In the genomic region with DNA sequence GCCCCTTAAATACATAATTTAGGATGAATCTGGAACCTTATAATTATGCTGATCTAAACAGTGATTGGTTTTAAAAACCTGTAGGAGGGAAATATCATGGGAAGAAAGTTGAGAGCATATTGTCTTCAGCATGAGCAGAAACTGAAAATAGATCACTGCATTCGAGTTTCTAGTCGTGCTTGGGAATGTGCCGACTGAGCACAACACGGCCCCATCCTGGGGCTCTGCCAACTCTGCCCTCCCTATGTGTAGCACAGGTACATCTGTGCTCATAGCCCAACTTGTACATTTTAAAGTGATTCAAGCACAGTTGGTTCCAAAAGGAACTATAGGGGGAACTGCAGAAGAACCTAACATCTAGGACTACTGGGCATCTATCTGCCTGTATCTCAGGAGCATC, we compare ENCODE assay signal across 18 mouse cellular contexts.
A peak's percentile ranks its signal among the peaks of the same experiment; 100 is the strongest.
DNase-seq lines count a peak whose midpoint lies in the region; ATAC-seq and TF ChIP-seq lines count a peak whose summit lies in the region.
"Had no signal": no experiment of that assay in that cellular context is flagged by ENCODE, and none has a peak within 500 bp of the region (broad histone marks: within the 10 kb centered on the region; RNA-seq: fewer than 3 reads in every experiment).

No protein-coding gene starts in this region.

- ATAC-seq in forebrain, embryonic 12.5 days (ENCODE audit: low FRiP score), result no peak
- ATAC-seq in heart, embryonic 11.5 days (replicated peaks; ENCODE audit: insufficient number of reproducible peaks, low FRiP score, low TSS enrichment), result no peak
- ATAC-seq: intestine, embryonic 15.5 days; liver, postnatal 0 days had no signal

- no peaks in the 10 kb centered on the region for H3K4me1 ChIP-seq in kidney, adult 2 months (ENCODE audit: control insufficient read depth, insufficient read depth, low read length)
- H3K4me1 ChIP-seq in forebrain, embryonic 12.5 days, result no peaks in the 10 kb centered on the region
- H3K4me1 ChIP-seq in heart, embryonic 11.5 days (ENCODE audit: control insufficient read depth, insufficient read depth, low read length), result no peaks in the 10 kb centered on the region
- H3K4me1 ChIP-seq: intestine, embryonic 15.5 days; limb, embryonic 12.5 days; neural tube, embryonic 15.5 days had no signal

- 49% methylated on average over 4 of the region's 4 CpGs for WGBS in kidney, adult 2 months
- 86% methylated on average over 4 of the region's 4 CpGs for WGBS in forebrain, embryonic 12.5 days
- WGBS in heart, embryonic 11.5 days (ENCODE audit: insufficient replicate concordance), result 81% methylated on average over 4 of the region's 4 CpGs

- no peak overlapping the region for H3K27ac ChIP-seq in kidney, adult 2 months (ENCODE audit: insufficient read depth, low read depth, low read length)
- no peak overlapping the region for H3K27ac ChIP-seq in layer of hippocampus, adult 2 months
- no peak overlapping the region for H3K27ac ChIP-seq in forebrain, embryonic 12.5 days
- no peak overlapping the region for H3K27ac ChIP-seq in heart, embryonic 11.5 days (ENCODE audit: low read depth, low read length)
- H3K27ac ChIP-seq: intestine, embryonic 15.5 days; limb, embryonic 12.5 days; neural tube, embryonic 15.5 days had no signal

- H3K4me3 ChIP-seq in kidney, adult 2 months (ENCODE audit: insufficient read depth, low read depth, low read length), result no peak overlapping the region
- no peak overlapping the region for H3K4me3 ChIP-seq in layer of hippocampus, adult 2 months
- no peak overlapping the region for H3K4me3 ChIP-seq in forebrain, embryonic 12.5 days (replicated peaks)
- H3K4me3 ChIP-seq in heart, embryonic 11.5 days (ENCODE audit: low read depth, low read length), result no peak overlapping the region
- H3K4me3 ChIP-seq: erythroblast, embryonic 14.5 days; intestine, embryonic 15.5 days; limb, embryonic 12.5 days; neural tube, embryonic 15.5 days had no signal

- peak; percentile 7 for DNase-seq in kidney, adult 2 months
- DNase-seq in kidney, adult 9 months, result no peak
- peak; percentile 58 to 61 for DNase-seq in layer of hippocampus, adult 2 months (ENCODE audit: low spot score in 2 of 2)
- DNase-seq in left cerebral cortex, adult 8-10 months (ENCODE audit: low spot score in 2 of 2), result peak; percentile 12 to 86
- DNase-seq in right cerebral cortex, postnatal 25 days, result peak; percentile 76
- no peak for DNase-seq in ovary, postnatal 14 days (ENCODE audit: low spot score)
- DNase-seq: adrenal gland, postnatal 36 days; cerebellum, adult 11-12 months; embryo, embryonic 11 days; gastrocnemius, postnatal 36 days; heart, postnatal 10 days; liver, postnatal 0 days had no signal

- no peaks in the 10 kb centered on the region for H3K36me3 ChIP-seq in kidney, adult 2 months (ENCODE audit: control insufficient read depth, insufficient read depth, low read length)
- no peaks in the 10 kb centered on the region for H3K36me3 ChIP-seq in forebrain, embryonic 12.5 days (replicated peaks)
- H3K36me3 ChIP-seq in heart, embryonic 11.5 days (ENCODE audit: control insufficient read depth, insufficient read depth, low read length), result no peaks in the 10 kb centered on the region
- H3K36me3 ChIP-seq: intestine, embryonic 15.5 days; limb, embryonic 12.5 days; neural tube, embryonic 15.5 days had no signal

- no peaks in the 10 kb centered on the region for H3K27me3 ChIP-seq in kidney, adult 2 months (replicated peaks; ENCODE audit: control insufficient read depth, insufficient read depth, low read length)
- H3K27me3 ChIP-seq in forebrain, embryonic 12.5 days, result no peaks in the 10 kb centered on the region
- no peaks in the 10 kb centered on the region for H3K27me3 ChIP-seq in heart, embryonic 11.5 days (ENCODE audit: control insufficient read depth, insufficient read depth, low read length)
- H3K27me3 ChIP-seq: intestine, embryonic 15.5 days; limb, embryonic 12.5 days; neural tube, embryonic 15.5 days had no signal

- H3K9ac ChIP-seq in forebrain, embryonic 12.5 days, result no peak overlapping the region
- H3K9ac ChIP-seq in heart, embryonic 11.5 days (ENCODE audit: low read depth, low read length), result no peak overlapping the region
- H3K9ac ChIP-seq: intestine, embryonic 15.5 days; limb, embryonic 12.5 days; liver, postnatal 0 days; neural tube, embryonic 15.5 days had no signal

- H3K4me2 ChIP-seq in forebrain, embryonic 12.5 days, result no peak overlapping the region
- H3K4me2 ChIP-seq in heart, embryonic 11.5 days, result no peak overlapping the region
- H3K4me2 ChIP-seq: intestine, embryonic 15.5 days; limb, embryonic 12.5 days; neural tube, embryonic 15.5 days had no signal

- no peak for TF ChIP-seq POLR2A in kidney, adult 2 months (IDR thresholded peaks at IDR 0.05; ENCODE audit: low read depth, low read length)

- no peak for TF ChIP-seq CTCF in kidney, adult 2 months (conservative IDR thresholded peaks at IDR 0.05; ENCODE audit: insufficient read depth, insufficient read length, low read depth, low read length)
- no peak for TF ChIP-seq CTCF in layer of hippocampus, adult 2 months (conservative IDR thresholded peaks at IDR 0.05)

- no peaks in the 10 kb centered on the region for H3K9me3 ChIP-seq in forebrain, embryonic 12.5 days
- no peaks in the 10 kb centered on the region for H3K9me3 ChIP-seq in heart, embryonic 11.5 days (replicated peaks; ENCODE audit: control insufficient read depth, low read length)
- H3K9me3 ChIP-seq: intestine, embryonic 15.5 days; limb, embryonic 12.5 days; neural tube, embryonic 15.5 days had no signal

Comparison
In these comparisons a context has a peak if more than half of its experiments do, and no peak if none do; other contexts are left out.
1. DNase-seq: peak in kidney, adult 2 months (single experiment), layer of hippocampus, adult 2 months (2 of 2), left cerebral cortex, adult 8-10 months (2 of 2) and right cerebral cortex, postnatal 25 days (single experiment); none in kidney, adult 9 months (single experiment) and ovary, postnatal 14 days (single experiment).